Mouse (Mus musculus) gastrocnemius, adult 8-10 months (tissue): Measurements from ENCODE around the gene Cwf19l1. TPM values are rescaled to one million over a fixed set of nuclear protein-coding genes. Genes with fewer than 3 reads are reported as not detected.
"Not testable (repeated sequence)": the region's sequence is repeated elsewhere in the genome, so short reads cannot be mapped to it uniquely, and the experiment has no call there.

Source experiments
- DNase-seq, 2 experiments: peaks; one replicate each; pipeline ENCODE4 v3.0.0; 2022; ENCODE audit warnings: low spot score in 2 of 2
- total RNA-seq, 4 experiments: library from RNA; stranded (reverse); gene quantifications; 2 replicates each; pipeline ENCODE4 v1.2.4; 2022

The Cwf19l1 gene
- 1 to 10 TPM; 6.3 to 8.0 (median 6.5) TPM for total RNA-seq

- DNase-seq = peak; percentile 70 to 79
These were observed at the start of gene Cwf19l1 for GRCm38 (mm10) chr19:44135072-44135959. Gene Cwf19l1, minus strand, starts transcription at chr19:44135876.

GRCm38 (mm10) chr19:44183968-44184367, 48.3 kb upstream of the Cwf19l1 start:
- DNase-seq = no peak

GRCm38 (mm10) chr19:44180502-44180901, 44.8 kb upstream of the Cwf19l1 start:
- DNase-seq = no peak

GRCm38 (mm10) chr19:44176741-44177140, 41.1 kb upstream of the Cwf19l1 start:
- DNase-seq = no peak

- no peak for DNase-seq
These were observed 39.2 kb upstream of the Cwf19l1 start for GRCm38 (mm10) chr19:44174835-44175234.

GRCm38 (mm10) chr19:44161515-44161914, 25.8 kb upstream of the Cwf19l1 start:
- DNase-seq = no peak

- DNase-seq = no peak
These were observed 23.7 kb upstream of the Cwf19l1 start for GRCm38 (mm10) chr19:44159386-44159785.

GRCm38 (mm10) chr19:44157005-44157404, 21.3 kb upstream of the Cwf19l1 start:
- DNase-seq = no peak

GRCm38 (mm10) chr19:44153781-44154180, 18.1 kb upstream of the Cwf19l1 start:
- DNase-seq = no peak

- DNase-seq = no peak
These were observed 13.3 kb upstream of the Cwf19l1 start for GRCm38 (mm10) chr19:44148991-44149390.

GRCm38 (mm10) chr19:44148345-44148744, 12.7 kb upstream of the Cwf19l1 start:
- no peak for DNase-seq

GRCm38 (mm10) chr19:44146951-44147350, 11.3 kb upstream of the Cwf19l1 start:
- no peak for DNase-seq

GRCm38 (mm10) chr19:44146568-44146879, 10.8 kb upstream of the Cwf19l1 start:
- DNase-seq = no peak

GRCm38 (mm10) chr19:44145702-44146567, 10.3 kb upstream of the Cwf19l1 start, which contains the start of gene Bloc1s2:
Gene Bloc1s2, minus strand, starts transcription at chr19:44146446.
- peak; percentile 78 to 87 for DNase-seq

- no peak for DNase-seq
These were observed 8.7 kb upstream of the Cwf19l1 start for GRCm38 (mm10) chr19:44144366-44144765.

GRCm38 (mm10) chr19:44135960-44136485, 347 bp upstream of the Cwf19l1 start:
- no peak for DNase-seq

- DNase-seq = no peak
These were observed 2.8 kb downstream of the Cwf19l1 start for GRCm38 (mm10) chr19:44132917-44133316.

GRCm38 (mm10) chr19:44128560-44128959, 7.1 kb downstream of the Cwf19l1 start:
- no peak for DNase-seq

GRCm38 (mm10) chr19:44127729-44128497, 7.8 kb downstream of the Cwf19l1 start:
- no peak for DNase-seq

GRCm38 (mm10) chr19:44121137-44121536, 14.5 kb downstream of the Cwf19l1 start:
- DNase-seq = no peak

GRCm38 (mm10) chr19:44120686-44121085, 15.0 kb downstream of the Cwf19l1 start:
- not testable (repeated sequence) for DNase-seq
